Mouse (Mus musculus): ENCODE measurements around the gene Myh9.

GRCm38 (mm10) chr15:77773099-77773915, 68.7 kb downstream of the Myh9 start:
- TF ChIP-seq GATA1 (IDR thresholded peaks at IDR 0.05; ENCODE audit: borderline replicate concordance, low read length) (no peak), FLI1 (IDR thresholded peaks at IDR 0.05; ENCODE audit: low read length) (no peak)

Data from megakaryocyte, embryonic 14.5 days (primary cell).